Mouse (Mus musculus) lung, adult 2 months (tissue): ENCODE measurements around the gene Nat10. TPM values are rescaled to one million over a fixed set of nuclear protein-coding genes. Genes with fewer than 3 reads are reported as not detected.
A peak's percentile ranks its signal among the peaks of the same experiment; 100 is the strongest.

ENCODE experiments used
- DNase-seq: peaks from one replicate; pipeline ENCODE4 v3.0.0; 2022
- H3K4me1 ChIP-seq: fragments of 200-500 bp; 2 replicates; pipeline ENCODE4 v1.6.1; 2011; ENCODE audit warnings: low read length; ENCODE audit not compliant: control insufficient read depth, insufficient read depth
- H3K4me3 ChIP-seq: fragments of 200-500 bp; replicated peaks from 2 replicates; pipeline ENCODE3; 2011; ENCODE audit warnings: low read depth, mild to moderate bottlenecking, control low read depth, low read length; ENCODE audit errors: extremely low read depth
- CTCF ChIP-seq: fragments of 200-500 bp; IDR thresholded peaks from 2 replicates; pipeline ENCODE4 v1.5.1; 2011; ENCODE audit warnings: mild to moderate bottlenecking, low read length, control low read depth; ENCODE audit not compliant: insufficient read depth
- POLR2A ChIP-seq: fragments of 200-500 bp; IDR thresholded peaks from 2 replicates; pipeline ENCODE4 v1.6.1; 2011; ENCODE audit warnings: low read depth, mild to moderate bottlenecking, control low read depth, low read length, borderline replicate concordance; ENCODE audit errors: extremely low read depth
- WGBS: fragments of 180-500 bp; shearing (Covaris S2); methylation state at CpG from one replicate; pipeline ENCODE4 v1.1.7; 2018; 5-methylcytosine and 5-hydroxymethylcytosine counted together
- polyA plus RNA-seq: library from polyadenylated mRNA; depleted of rRNA; stranded (reverse); fragments of >200 nt; gene quantifications from 2 replicates; pipeline ENCODE4 v1.2.3, GENCODE M21; 2012; rRNA removed

The Nat10 gene
- polyA plus RNA-seq, result 24.3 and 30.7 TPM in 2 replicates

GRCm38 (mm10) chr2:103760906-103761716 is at the start of gene Nat10:
Nat10 (minus strand) TSS chr2:103761270.
- WGBS, result under 1% methylated on average over 47 of the region's 47 CpGs
- DNase-seq, result peak; percentile 98
- TF ChIP-seq POLR2A, result peak; percentile 58; the same call in 1 of the 2 replicates
- no peak for TF ChIP-seq CTCF
- peaks cover 4% of the 10 kb centered on the region for H3K4me1 ChIP-seq
- peak within 1 kb of the TSS; percentile 78 for H3K4me3 ChIP-seq

DNA sequence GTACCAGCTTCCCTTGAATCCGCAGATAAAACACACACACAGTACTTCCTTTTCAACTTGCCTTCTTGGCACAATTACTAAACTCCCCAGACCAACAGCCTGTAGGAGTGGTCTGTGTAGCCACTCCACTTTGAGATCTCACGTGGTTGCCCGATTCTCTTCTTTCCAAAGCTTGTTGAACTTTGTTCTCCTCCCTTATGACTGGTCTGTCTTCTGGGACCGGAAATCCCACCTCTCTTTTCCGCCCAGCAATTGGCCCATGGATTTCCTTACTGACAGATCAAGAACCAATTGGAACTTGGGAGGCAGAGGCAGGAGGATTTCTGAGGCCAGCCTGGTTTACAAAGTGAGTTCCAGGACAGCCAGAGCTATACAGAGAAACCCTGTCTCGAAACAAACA is 49.3 kb upstream of the Nat10 start:
- Histone ChIP-seq H3K4me3 (no peak overlapping the region), H3K4me1 (no peaks in the 10 kb centered on the region)
- TF ChIP-seq CTCF (no peak), POLR2A (no peak)
- 67% methylated on average over 6 of the region's 6 CpGs for WGBS
- no peak for DNase-seq

- no peak for DNase-seq
- no peak overlapping the region for H3K4me3 ChIP-seq
- TF ChIP-seq POLR2A (no peak), CTCF (no peak)
- H3K4me1 ChIP-seq, result no peaks in the 10 kb centered on the region
These were observed 47.4 kb upstream of the Nat10 start for GRCm38 (mm10) chr2:103808466-103808865.

DNA sequence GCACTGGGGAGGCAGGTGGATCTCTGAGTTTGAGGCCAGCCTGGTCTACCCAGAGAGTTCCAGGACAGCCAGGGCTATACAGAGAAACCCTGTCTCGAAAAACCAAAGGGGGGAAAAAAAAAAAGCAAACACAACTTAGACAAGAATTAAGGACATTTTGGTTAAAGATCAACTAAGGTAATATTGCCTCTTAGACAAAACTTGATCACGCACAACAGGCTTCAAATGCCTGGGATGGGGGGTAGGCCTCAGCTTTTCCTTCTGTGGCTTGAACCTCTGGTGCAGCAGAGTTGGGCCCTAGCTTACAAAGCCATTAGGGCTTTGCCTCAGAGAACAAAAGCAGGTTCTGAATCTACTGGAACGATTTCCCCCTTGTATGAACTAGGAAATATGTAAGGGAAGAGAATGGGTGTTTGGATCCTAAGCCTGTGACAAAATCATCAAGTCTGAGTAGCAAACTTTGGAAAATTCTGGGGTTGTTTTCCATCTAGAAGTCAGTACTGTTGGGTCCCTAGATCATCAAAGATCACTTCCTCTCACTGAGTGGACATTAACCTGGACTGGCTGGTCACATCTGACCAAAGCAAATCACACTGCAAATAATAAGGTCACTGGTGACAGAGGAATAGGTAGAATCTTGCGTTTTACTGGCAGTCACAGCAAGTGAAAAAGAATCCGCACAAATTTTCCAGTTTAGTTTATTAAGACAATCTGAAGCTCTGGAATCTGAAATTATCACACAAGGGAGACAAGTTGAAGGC is 42.9 kb upstream of the Nat10 start:
- Histone ChIP-seq H3K4me3 (no peak overlapping the region), H3K4me1 (no peaks in the 10 kb centered on the region)
- DNase-seq, result no peak
- TF ChIP-seq POLR2A (no peak), CTCF (no peak)
- 76% methylated on average over 5 of the region's 5 CpGs for WGBS

DNA sequence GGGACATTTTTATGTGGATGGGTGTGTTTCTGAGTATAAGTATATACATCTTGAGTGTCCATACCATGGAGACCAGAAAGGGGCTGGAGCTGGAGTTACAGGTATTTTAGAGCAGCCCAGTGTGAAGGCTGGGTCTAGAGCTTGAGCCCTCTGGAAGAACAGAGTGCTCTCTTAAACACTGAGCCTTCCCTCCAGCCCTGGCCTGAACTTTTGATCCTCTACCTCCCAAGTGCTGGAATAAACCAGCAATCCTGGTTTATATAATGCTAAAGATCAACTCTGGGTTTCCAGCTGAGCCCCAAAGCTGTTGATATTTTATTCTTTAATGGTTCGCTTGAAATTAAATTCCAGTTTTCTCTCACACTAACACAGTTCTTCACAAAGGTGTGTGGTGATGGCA is 41.4 kb upstream of the Nat10 start:
- DNase-seq, result no peak
- TF ChIP-seq CTCF (no peak), POLR2A (no peak)
- WGBS, result 97% methylated on average over 1 of the region's 1 CpGs
- H3K4me3 ChIP-seq, result no peak overlapping the region
- no peaks in the 10 kb centered on the region for H3K4me1 ChIP-seq

- Histone ChIP-seq H3K4me3 (peak within 1 kb of the TSS; percentile 98), H3K4me1 (no peaks in the 10 kb centered on the region)
- under 1% methylated on average over 33 of the region's 33 CpGs for WGBS
- peak; percentile 94 for TF ChIP-seq POLR2A
- no peak for TF ChIP-seq CTCF
- DNase-seq, result peak; percentile 95
These were observed 36.5 kb upstream of the Nat10 start, which contains the start of gene Caprin1 for GRCm38 (mm10) chr2:103797491-103798009. Caprin1 (minus strand) TSS chr2:103797649.

- peak overlapping the region; percentile 98 for H3K4me3 ChIP-seq
- no peak for DNase-seq
- no peaks in the 10 kb centered on the region for H3K4me1 ChIP-seq
- 1% methylated on average over 61 of the region's 72 CpGs for WGBS
- TF ChIP-seq POLR2A (peak; percentile 18; the same call in 1 of the 2 replicates), CTCF (no peak)
These were observed 35.9 kb upstream of the Nat10 start for GRCm38 (mm10) chr2:103796861-103797466.

DNA sequence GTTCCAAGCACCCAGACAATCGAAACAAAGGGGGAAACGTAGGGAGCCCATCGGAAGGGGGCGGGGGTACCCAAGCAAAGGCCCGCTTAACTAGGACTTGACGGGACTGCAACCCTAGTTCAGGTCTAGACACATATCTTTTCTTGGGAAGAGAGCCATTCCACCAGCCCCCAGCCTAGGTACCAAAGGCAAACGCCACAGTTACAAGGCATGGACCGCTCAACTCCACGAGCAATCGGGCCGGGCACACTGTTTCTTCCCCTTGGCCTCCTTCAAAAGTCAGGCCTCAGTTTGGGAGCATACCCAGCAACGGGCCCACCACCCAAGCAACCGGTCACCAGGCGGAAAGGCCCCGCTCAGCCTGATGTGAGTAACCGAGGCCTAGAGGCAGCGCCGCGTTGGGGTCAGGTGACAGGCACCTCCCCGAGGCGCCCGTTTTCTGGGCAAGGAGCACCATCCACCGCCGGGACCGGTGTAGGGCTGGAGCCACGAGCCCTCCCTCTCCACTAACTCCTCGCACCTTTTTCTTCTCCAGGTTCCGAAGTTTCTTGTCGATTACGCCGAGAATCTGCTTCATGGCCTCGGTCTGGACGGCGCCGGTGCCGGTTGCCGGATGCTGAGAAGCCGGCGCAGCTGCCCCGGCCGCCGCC is 35.3 kb upstream of the Nat10 start:
- Histone ChIP-seq H3K4me1 (no peaks in the 10 kb centered on the region), H3K4me3 (peak overlapping the region; percentile 98)
- peak; percentile 73 for DNase-seq
- TF ChIP-seq POLR2A, result no peak
- no peak for TF ChIP-seq CTCF
- WGBS, result under 1% methylated on average over 42 of the region's 42 CpGs

- peak overlapping the region; percentile 98 for H3K4me3 ChIP-seq
These were observed 34.8 kb upstream of the Nat10 start for GRCm38 (mm10) chr2:103795843-103796210.

More at GRCm38 (mm10) chr2:103795843-103796210, 34.8 kb upstream of the Nat10 start:
- DNase-seq, result peak; percentile 60
- TF ChIP-seq CTCF, result no peak
- TF ChIP-seq POLR2A, result peak; percentile 37; the same call in 1 of the 2 replicates
- WGBS, result under 1% methylated on average over 11 of the region's 11 CpGs
- no peaks in the 10 kb centered on the region; the same call in 1 of the 2 replicates for H3K4me1 ChIP-seq
